Mouse (Mus musculus) frontal cortex, adult (tissue): ENCODE data around the gene Sema4c.

Experiments
- ATAC-seq: cut with Nextera tagmentation; 2 replicates; pipeline ENCODE4 v1.9.2; 2017; ENCODE audit warnings: mild to moderate bottlenecking, moderate library complexity, mixed read lengths; ENCODE audit not compliant: low TSS enrichment

Sema4c gene

DNA sequence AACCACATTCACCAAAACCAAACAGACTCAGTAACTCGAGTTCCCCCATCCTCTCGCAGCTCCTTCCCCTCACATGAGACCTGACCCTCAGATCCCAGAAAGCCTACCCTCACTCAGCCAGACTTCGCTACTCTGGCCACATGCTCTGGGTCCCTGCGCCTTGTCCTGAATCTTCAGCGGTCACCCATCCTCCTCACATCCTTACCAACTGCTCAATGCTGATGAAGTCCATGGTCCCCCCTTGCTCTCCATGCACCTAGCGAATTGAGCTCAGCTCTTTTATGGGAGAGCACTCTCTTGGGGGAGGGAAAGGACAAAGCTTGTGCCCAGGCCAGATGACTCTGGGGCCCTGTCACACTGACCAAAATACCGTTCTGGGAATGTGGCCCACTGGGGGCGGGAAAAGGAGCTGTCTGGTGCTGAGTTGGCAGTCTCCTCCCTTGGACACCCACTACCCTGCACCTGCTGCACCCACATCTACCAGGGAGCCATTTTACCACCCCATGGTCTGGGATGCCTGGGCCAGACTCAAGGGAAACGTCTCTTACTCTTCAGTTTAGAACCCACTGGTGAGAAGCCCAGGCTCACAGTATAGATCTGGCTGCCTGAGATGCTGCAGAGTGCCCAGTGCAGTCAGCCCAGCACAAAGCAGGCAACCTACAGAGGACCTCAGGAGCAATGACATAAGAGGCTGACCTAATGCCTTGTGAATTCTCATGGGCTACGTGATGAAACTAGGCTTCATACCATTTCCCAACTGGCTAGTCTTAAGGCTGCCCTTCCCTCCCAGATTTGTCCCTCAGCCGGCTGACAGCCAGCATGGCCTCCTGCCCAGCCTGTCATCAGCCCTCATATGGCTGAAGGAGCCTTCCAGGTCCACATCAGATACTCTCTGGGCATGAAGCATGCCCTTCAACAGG is 22.4 kb downstream of the Sema4c start:
- ATAC-seq = peak; percentile 12

DNA sequence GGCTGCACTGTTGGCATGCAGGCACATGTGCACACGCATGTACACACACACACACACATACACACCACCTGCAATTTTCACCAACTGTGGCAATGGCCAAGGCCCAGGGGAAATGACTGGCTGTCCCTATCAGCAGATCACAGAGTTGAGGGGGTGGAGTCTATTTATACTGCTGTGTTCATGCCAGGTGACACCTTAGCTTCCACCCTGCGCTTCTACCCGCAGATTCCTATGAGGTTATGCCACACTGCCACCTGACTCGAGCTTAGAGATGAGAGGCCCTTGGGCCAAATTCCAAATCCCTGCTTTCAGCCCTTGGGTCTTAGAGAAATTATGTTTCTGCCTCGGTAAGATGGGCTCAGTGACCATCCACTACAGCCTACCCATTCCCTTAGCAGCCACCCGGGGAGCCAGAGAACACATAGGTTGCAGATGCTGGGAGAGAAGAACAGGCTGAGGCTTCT is 23.5 kb downstream of the Sema4c start:
- ATAC-seq = peak; percentile 58

- ATAC-seq = no peak
These were observed 24.6 kb downstream of the Sema4c start for GRCm38 (mm10) chr1:36533546-36533945.

DNA sequence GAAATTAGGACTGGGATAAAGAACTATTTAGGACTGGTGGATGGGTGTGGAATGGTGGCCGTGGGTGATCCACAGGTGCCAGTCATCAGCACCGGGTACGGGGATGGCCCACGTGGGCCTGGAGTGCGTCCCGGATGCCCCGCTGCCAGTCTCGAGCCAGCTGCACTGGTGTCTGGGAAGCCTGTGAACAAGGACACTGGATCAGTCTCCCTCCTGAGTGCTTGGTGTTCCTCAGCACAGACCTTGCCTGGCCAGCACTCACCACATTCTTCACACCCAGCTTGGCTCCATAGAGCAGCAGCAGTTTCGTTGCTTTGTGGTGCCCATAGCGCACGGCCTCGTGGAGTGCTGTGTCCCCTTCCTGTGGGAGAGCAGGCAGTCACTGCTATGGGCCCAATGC is 26.7 kb downstream of the Sema4c start:
- ATAC-seq = no peak

DNA sequence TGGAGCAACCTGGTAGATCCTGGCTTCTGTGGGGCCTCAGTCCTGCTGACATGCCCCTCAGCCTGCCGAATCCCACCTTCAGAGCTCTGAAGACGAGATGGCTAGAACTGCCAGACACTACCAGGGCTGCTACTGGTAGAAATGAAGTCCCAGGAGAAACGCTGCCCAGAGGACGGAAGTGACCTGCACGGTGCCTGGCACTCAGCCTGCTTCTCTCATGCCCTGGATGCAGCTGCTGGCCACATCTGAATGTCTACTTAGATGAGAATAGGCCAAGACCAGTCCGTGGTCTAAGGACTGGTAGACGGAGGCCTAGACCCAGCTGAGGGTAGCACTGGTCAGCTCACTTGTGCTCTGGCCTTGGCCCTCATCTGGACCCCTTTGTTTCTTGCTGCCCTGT is 27.2 kb downstream of the Sema4c start:
- no peak for ATAC-seq

GRCm38 (mm10) chr1:36530485-36530884 is 27.7 kb downstream of the Sema4c start:
- no peak for ATAC-seq

DNA sequence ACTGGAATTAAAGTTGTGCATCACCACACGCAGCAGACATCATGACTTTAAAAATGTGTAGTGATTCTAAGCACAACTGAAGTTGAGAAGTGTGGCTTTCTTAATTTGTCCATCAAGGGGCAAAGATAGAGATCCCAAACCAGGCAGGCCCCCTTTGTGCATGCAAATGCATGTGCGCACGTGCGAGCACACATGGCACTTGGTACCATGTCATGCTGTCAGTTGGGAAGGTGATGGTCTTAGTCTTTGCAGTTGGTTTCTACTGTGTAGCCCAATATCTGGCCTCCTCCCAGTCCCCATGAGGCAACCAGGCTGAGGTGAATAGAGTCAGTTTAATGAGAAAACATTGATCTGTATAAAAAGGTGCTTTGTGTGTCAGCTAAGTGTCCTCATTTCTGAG is 28.3 kb downstream of the Sema4c start:
- no peak for ATAC-seq

- ATAC-seq = no peak
These were observed 28.9 kb downstream of the Sema4c start for GRCm38 (mm10) chr1:36529274-36529673.

DNA sequence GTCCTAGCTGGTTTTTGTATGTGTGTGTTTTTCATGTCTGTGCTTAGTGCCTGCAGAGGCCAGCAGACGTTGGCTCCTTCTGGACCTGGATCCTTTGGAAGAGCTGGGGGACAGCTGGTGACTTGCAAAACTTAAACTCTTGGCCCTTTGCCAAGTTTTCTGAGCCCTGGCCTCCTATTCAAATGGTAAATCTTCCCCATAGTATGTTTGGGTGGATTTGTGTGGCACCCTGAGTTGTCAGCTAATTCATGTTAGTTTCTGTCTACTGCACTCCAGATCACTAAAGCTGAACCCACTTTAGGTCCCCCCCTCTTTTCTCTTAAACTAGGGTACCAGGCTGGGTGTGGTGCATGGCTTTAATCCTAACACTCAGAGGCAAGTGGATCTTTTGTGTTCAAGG is 29.8 kb downstream of the Sema4c start:
- 0 out of 2 replicates have a peak, but pooled peaks have one; percentile 17 for ATAC-seq

GRCm38 (mm10) chr1:36526903-36527302 is 31.2 kb downstream of the Sema4c start:
- ATAC-seq = no peak

- no peak for ATAC-seq
These were observed 32.4 kb downstream of the Sema4c start for GRCm38 (mm10) chr1:36525774-36526173.

- ATAC-seq = no peak
These were observed 34.1 kb downstream of the Sema4c start for GRCm38 (mm10) chr1:36524058-36524457.

DNA sequence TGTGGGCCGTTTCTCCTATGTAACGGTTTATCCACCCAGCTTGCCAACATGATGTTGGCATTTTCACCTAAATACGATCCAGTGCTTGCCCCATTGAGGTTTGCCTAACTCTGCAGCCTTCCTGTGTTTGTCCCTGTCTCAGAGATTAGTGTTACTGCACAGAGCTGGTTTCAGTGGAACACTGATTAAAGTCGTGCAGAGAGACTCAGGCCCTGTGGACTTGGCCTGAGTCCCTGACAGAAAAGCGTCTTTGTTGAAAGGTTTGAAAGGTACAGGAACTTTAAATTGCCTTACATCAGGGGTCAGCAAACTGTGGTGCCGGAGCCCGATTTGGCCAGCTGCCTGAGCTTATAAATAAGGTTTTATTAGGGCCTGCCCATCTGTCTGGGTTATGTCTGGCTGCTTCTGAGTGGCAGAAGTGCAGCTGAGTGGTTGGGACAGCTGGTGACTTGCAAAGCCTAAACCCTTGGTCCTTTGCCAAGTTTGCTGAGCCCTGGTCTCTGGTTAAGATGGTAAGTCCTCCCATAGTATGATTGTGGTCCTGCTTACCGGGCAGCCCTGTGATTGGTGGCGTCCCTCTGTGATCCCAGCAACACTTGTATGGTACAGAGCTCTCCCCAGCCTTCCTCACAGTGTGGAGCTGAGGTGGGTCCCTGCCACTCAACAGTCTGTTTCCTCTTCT is 34.7 kb downstream of the Sema4c start:
- no peak for ATAC-seq

DNA sequence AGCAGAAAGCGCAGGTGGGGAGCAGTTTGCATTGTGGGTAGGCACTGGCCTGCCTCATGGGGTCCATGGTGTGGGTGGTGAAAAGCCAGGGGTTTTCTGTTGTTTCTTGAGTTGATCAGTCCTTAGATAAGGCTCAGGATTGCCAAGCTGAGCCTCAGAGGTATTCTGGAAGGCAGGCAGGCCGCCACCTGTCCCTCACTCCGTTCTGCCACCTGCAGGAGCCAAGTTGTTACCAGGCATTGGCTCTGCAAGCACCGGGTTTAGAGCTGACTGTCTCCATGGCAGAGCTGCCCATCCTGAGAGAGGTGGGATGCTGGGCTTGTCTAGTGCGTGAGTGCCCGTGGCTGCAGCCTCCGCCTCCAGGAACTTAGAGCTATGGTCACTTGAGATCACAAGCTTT is 35.9 kb downstream of the Sema4c start:
- no peak for ATAC-seq

GRCm38 (mm10) chr1:36519626-36520025 is 38.5 kb downstream of the Sema4c start:
- ATAC-seq = no peak

DNA sequence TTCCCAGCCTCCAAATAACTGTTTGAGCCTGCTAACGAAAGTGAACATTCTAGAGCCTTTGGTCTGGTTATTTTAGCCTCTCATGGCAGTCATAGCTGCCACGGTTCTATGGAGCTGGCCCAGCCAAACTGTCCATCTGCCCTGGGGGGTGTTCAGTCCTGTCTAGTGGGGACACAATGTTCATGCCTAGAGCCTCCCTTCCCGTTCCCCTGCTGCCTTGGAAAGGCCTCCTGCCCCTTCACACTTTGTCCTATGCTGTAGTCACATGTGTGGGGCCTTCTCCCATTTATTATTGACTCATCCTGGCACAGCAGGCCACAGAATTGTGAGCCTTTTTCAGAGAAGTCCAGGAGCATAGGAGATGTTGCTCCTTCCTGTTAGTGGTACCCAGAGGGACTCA is 39.9 kb downstream of the Sema4c start:
- ATAC-seq = no peak

- ATAC-seq = no peak
These were observed 44.4 kb downstream of the Sema4c start for GRCm38 (mm10) chr1:36513718-36514117.

DNA sequence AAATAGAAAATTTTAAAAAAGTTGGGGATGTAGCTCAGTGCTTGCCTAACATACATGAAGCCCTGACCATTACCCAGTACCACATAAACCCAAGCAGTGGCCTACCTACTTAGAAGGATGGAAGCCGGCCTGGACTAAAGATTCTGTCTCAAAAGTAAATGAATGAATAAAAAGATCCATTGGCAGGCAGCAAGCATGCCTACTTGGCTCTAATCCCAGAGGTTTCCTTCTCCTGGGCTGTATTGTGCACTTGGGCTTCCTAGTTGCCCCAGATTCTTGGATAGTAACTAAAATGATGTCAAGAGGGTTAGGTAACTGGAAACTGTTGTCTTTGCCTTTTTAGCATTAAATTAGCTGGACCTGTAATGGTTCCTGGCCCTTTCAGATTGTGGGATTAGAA is 44.8 kb downstream of the Sema4c start:
- no peak for ATAC-seq

- ATAC-seq = 0 out of 2 replicates have a peak, but pooled peaks have one; percentile 4
These were observed 45.2 kb downstream of the Sema4c start for GRCm38 (mm10) chr1:36512966-36513280.

- ATAC-seq = peak; percentile 56
These were observed 45.8 kb downstream of the Sema4c start for GRCm38 (mm10) chr1:36512089-36512965.

DNA sequence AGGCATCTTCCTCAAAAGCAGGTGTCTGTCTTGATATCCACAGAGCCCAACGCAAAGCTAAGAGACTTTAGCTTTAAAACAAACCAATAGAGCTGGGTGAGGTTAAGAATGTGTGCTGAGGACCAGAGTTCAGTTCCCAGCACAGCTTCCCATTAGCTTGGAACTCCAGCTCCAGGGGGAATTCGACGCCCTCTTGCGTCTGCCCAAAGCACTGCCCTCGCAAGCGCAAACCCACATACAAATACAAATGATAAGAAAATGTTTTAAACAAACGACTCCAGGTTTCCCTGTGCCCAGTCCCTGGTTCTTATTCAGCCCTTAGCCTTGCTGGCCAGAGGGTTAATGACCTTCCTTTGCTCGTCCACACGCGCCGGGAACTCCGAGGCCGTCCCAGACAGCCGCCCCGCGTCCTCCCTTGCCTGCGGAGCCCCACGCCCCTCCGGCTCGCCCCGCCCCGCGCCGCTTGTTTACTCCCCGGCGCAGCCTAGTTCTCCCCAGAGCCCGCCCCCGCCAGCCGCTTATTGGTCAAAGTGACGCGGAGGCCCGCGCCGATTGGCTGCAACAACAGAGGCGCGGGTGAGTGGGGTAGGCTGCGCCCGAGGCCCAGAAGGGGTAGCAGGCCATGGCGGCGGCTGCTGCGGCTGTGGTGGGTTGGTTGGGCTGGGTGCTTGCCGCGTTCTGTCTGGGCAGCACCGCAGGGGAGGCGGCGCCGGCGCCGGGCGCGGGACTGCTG is 46.7 kb downstream of the Sema4c start, which contains the start of gene Cnnm3:
Gene Cnnm3, plus strand, starts transcription at position 579 of the 733 bp plus-strand sequence.
- peak; percentile 87 for ATAC-seq
